Mouse (Mus musculus): ENCODE results near the gene Gm20388.

DNA sequence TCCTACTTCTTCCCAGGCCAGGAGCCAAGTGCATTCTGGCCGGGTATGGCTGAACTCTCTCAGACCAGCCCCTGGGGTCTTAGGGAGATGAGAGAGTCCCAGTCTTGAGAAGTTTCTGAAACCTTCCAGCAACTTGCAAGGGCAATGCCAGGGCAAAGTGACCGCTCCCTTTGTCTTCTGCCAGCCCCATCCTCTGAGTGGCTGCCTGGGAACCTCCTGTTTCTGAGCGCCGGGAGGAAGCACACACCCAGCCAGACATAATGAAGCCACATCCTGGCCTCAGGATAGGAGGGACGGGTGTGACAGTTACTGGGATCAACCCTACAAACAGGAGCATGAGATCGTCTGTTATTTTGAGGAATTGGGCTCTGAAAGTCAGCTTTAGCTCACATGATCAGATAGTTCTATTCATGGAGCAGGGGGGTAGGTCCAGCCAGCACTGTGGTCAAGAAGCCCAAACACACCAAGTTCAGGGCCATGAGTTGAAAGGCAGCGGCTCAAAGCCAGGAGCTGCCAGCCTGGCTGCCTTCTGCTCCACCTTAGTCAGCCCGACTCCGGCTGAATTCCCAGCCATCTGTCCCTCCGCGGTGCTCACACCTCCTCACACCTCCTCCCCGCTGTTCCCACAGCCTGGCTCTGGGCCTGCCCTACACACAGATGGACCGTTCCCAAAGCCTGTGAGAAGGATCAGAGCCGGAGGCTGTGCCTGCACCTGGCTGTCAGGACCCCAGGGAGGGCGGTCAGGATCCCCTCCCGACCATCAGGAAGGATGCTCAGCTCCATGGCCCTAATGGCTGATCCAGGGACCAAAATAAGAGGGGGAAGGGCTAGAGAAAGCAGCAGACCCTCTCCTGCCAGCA is 2766.2 kb downstream of the Gm20388 start:
- TF ChIP-seq POLR2A (IDR thresholded peaks at IDR 0.05; ENCODE audit: insufficient read depth, low read length) = no peak
- no peak for TF ChIP-seq CTCF (IDR thresholded peaks at IDR 0.05; ENCODE audit: low read depth, low read length)
- TF ChIP-seq EP300 (IDR thresholded peaks at IDR 0.05; ENCODE audit: insufficient read depth, low read depth, low read length) = no peak

Measured in ES-Bruce4 (cell line).